Mouse (Mus musculus) B cell, adult 2 months (primary cell): ENCODE measurements around the gene Phldb2.

Experiments used
- DNase-seq, 2 experiments: peaks; one replicate each; pipeline ENCODE4 v3.0.0; 2022

The Phldb2 gene

GRCm38 (mm10) chr16:45946335-45946734 is 7.1 kb downstream of the Phldb2 start:
- no peak for DNase-seq

GRCm38 (mm10) chr16:45945649-45946048 is 7.7 kb downstream of the Phldb2 start:
- no peak for DNase-seq

- DNase-seq = no peak
Measured at GRCm38 (mm10) chr16:45945174-45945631, 8.2 kb downstream of the Phldb2 start.

- DNase-seq = no peak
Measured at GRCm38 (mm10) chr16:45942169-45942891, 11.1 kb downstream of the Phldb2 start.

- DNase-seq = no peak
Measured at GRCm38 (mm10) chr16:45940701-45941100, 12.7 kb downstream of the Phldb2 start.

- DNase-seq = no peak
Measured at GRCm38 (mm10) chr16:45939436-45939835, 14.0 kb downstream of the Phldb2 start.

- no peak for DNase-seq
Measured at GRCm38 (mm10) chr16:45937381-45937780, 16.0 kb downstream of the Phldb2 start.

- DNase-seq = no peak
Measured at GRCm38 (mm10) chr16:45936521-45936920, 16.9 kb downstream of the Phldb2 start.

GRCm38 (mm10) chr16:45935956-45936483 is 17.4 kb downstream of the Phldb2 start:
- DNase-seq = no peak

GRCm38 (mm10) chr16:45934721-45935407 is 18.5 kb downstream of the Phldb2 start:
- DNase-seq = no peak

GRCm38 (mm10) chr16:45930308-45930707 is 23.1 kb downstream of the Phldb2 start:
- DNase-seq = no peak

GRCm38 (mm10) chr16:45928090-45928489 is 25.3 kb downstream of the Phldb2 start:
- no peak for DNase-seq

- no peak for DNase-seq
Measured at GRCm38 (mm10) chr16:45927601-45928000, 25.8 kb downstream of the Phldb2 start.

GRCm38 (mm10) chr16:45926875-45927274 is 26.5 kb downstream of the Phldb2 start:
- no peak for DNase-seq

GRCm38 (mm10) chr16:45923731-45924424 is 29.5 kb downstream of the Phldb2 start:
- no peak for DNase-seq

- DNase-seq = no peak
Measured at GRCm38 (mm10) chr16:45922546-45923229, 30.7 kb downstream of the Phldb2 start.

GRCm38 (mm10) chr16:45919572-45919971 is 33.8 kb downstream of the Phldb2 start:
- no peak for DNase-seq

GRCm38 (mm10) chr16:45903595-45903994 is 49.8 kb downstream of the Phldb2 start:
- DNase-seq = no peak

GRCm38 (mm10) chr16:45898459-45898858 is 54.9 kb downstream of the Phldb2 start:
- no peak for DNase-seq

- no peak for DNase-seq
Measured at GRCm38 (mm10) chr16:45896587-45896986, 56.8 kb downstream of the Phldb2 start.

GRCm38 (mm10) chr16:45894998-45895397 is 58.4 kb downstream of the Phldb2 start:
- no peak for DNase-seq

- DNase-seq = no peak
Measured at GRCm38 (mm10) chr16:45893796-45894195, 59.6 kb downstream of the Phldb2 start.

GRCm38 (mm10) chr16:45892928-45893327 is 60.5 kb downstream of the Phldb2 start:
- no peak for DNase-seq
